Mouse (Mus musculus) forebrain, embryonic 12.5 days (tissue): ENCODE measurements around the gene Myo15b. TPM values are rescaled to one million over a fixed set of nuclear protein-coding genes. Genes with fewer than 3 reads are reported as not detected.
A peak's percentile ranks its signal among the peaks of the same experiment; 100 is the strongest.

ENCODE experiments used
- ATAC-seq: fragments of 200-750 bp; cut with Nextera tagmentation; 2 replicates; pipeline ENCODE4 v1.8.0; 2017; ENCODE audit warnings: moderate TSS enrichment; ENCODE audit not compliant: low FRiP score
- H3K27ac ChIP-seq: fragments of 300-500 bp; sonication (generic); 2 replicates; pipeline ENCODE4 v1.5.1; 2016; ENCODE audit warnings: mild to moderate bottlenecking
- H3K27me3 ChIP-seq: fragments of 300-500 bp; sonication (generic); 2 replicates; pipeline ENCODE4 v1.6.1; 2016; ENCODE audit warnings: mild to moderate bottlenecking
- H3K36me3 ChIP-seq: fragments of 300-500 bp; sonication (generic); replicated peaks from 2 replicates; pipeline ENCODE4 v1.6.1; 2016; ENCODE audit warnings: mild to moderate bottlenecking
- H3K4me1 ChIP-seq: fragments of 300-500 bp; sonication (generic); 2 replicates; pipeline ENCODE4 v1.6.1; 2016
- H3K4me2 ChIP-seq: fragments of 300-500 bp; sonication (generic); 2 replicates; pipeline ENCODE4 v1.6.1; 2016; ENCODE audit warnings: mild to moderate bottlenecking, moderate library complexity
- H3K4me3 ChIP-seq: fragments of 300-500 bp; sonication (generic); replicated peaks from 2 replicates; pipeline ENCODE4 v1.5.1; 2016; ENCODE audit warnings: mild to moderate bottlenecking
- H3K9ac ChIP-seq: fragments of 300-500 bp; sonication (generic); 2 replicates; pipeline ENCODE4 v1.6.1; 2016; ENCODE audit warnings: mild to moderate bottlenecking
- H3K9me3 ChIP-seq: fragments of 300-500 bp; sonication (generic); 2 replicates; pipeline ENCODE4 v1.6.1; 2016
- WGBS: fragments of 180-500 bp; shearing (Covaris S2); methylation state at CpG from one replicate; pipeline ENCODE4 v1.1.7; 2016; 5-methylcytosine and 5-hydroxymethylcytosine counted together
- polyA plus RNA-seq: library from polyadenylated mRNA; unstranded; fragments of >200 nt; fragmentation: Nextera tagmentation; extraction: Ambion mirVana; gene quantifications from 2 replicates; pipeline ENCODE4 v1.2.1, GENCODE M21; 2016

Gene Myo15b
- polyA plus RNA-seq, 1 experiment from 2014 or later: 0.17 TPM

- Histone ChIP-seq H3K4me2 (no peak overlapping the region), H3K4me1 (no peaks in the 10 kb centered on the region), H3K9ac (no peak overlapping the region), H3K4me3 (no peak overlapping the region), H3K9me3 (no peaks in the 10 kb centered on the region), H3K27ac (no peak overlapping the region), H3K27me3 (no peaks in the 10 kb centered on the region), H3K36me3 (peaks cover 52% of the 10 kb centered on the region)
- no peak for ATAC-seq
- WGBS: 87% methylated on average over 5 of the region's 5 CpGs
These were observed 60.4 kb downstream of the Myo15b start for GRCm38 (mm10) chr11:115918637-115919036.

- Histone ChIP-seq H3K4me1 (no peaks in the 10 kb centered on the region), H3K36me3 (peaks cover 52% of the 10 kb centered on the region)
- WGBS: 93% methylated on average over 5 of the region's 5 CpGs
These were observed 60.9 kb downstream of the Myo15b start for GRCm38 (mm10) chr11:115919073-115919472.

DNA sequence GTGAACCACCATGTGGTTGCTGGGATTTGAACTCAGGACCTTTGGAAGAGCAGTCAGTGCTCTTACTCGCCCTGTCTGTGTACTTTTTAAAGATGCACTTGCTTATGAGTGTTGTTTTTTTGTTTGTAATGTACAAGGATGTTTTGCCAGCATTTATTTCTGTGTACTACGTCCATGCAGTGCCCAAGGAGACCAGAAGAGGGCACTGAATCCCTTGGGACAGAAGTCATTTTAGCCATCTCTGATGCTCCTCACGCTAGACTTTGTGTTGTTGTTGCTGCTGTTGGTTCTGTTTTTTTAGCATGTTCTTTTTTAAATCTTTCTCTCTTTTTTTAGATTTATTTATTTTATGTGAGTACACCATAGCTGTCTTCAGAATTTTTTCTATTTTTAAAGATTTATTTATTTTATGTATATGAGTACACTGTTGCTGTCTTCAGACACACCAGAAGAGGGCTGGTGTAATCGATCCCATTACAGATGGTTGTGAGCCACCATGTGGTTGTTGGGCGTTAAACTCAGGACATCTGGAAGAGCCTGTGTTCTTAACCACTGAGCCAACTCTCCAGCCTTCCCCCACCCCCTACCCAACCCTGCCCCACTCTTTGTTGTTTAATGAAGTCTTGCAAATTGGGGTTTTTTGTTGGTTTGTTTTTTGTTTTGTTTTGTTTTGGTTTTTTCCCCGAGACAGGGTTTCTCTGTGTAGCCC lies 62.1 kb downstream of the Myo15b start:
- H3K36me3 ChIP-seq: peaks cover 52% of the 10 kb centered on the region
- H3K4me3 ChIP-seq: no peak overlapping the region
- H3K27ac ChIP-seq: no peak overlapping the region
- H3K27me3 ChIP-seq: no peaks in the 10 kb centered on the region
- no peak overlapping the region for H3K4me2 ChIP-seq
- H3K4me1 ChIP-seq: no peaks in the 10 kb centered on the region
- no peak for ATAC-seq
- no peak overlapping the region for H3K9ac ChIP-seq
- no peaks in the 10 kb centered on the region for H3K9me3 ChIP-seq
- whole genome bisulfite sequencing: 44% methylated on average over 6 of the region's 6 CpGs

More at GRCm38 (mm10) chr11:115919073-115919472, 60.9 kb downstream of the Myo15b start:
- Histone ChIP-seq H3K4me3 (no peak overlapping the region), H3K27me3 (no peaks in the 10 kb centered on the region), H3K9me3 (no peaks in the 10 kb centered on the region), H3K9ac (no peak overlapping the region), H3K4me2 (no peak overlapping the region), H3K27ac (no peak overlapping the region)
- ATAC-seq: no peak

GRCm38 (mm10) chr11:115921986-115922385 lies 63.8 kb downstream of the Myo15b start:
- WGBS: 96% methylated on average over 1 of the region's 1 CpGs

GRCm38 (mm10) chr11:115929031-115929430 lies 70.8 kb downstream of the Myo15b start:
- peaks cover 14% of the 10 kb centered on the region for H3K4me1 ChIP-seq
- 96% methylated on average over 8 of the region's 8 CpGs for WGBS
- ATAC-seq: no peak

More at GRCm38 (mm10) chr11:115921986-115922385, 63.8 kb downstream of the Myo15b start:
- ATAC-seq: no peak
- H3K4me3 ChIP-seq: no peak overlapping the region
- no peaks in the 10 kb centered on the region for H3K27me3 ChIP-seq
- no peaks in the 10 kb centered on the region for H3K9me3 ChIP-seq
- no peaks in the 10 kb centered on the region for H3K4me1 ChIP-seq
- H3K27ac ChIP-seq: no peak overlapping the region
- H3K36me3 ChIP-seq: peaks cover 41% of the 10 kb centered on the region
- no peak overlapping the region for H3K4me2 ChIP-seq
- H3K9ac ChIP-seq: no peak overlapping the region

DNA sequence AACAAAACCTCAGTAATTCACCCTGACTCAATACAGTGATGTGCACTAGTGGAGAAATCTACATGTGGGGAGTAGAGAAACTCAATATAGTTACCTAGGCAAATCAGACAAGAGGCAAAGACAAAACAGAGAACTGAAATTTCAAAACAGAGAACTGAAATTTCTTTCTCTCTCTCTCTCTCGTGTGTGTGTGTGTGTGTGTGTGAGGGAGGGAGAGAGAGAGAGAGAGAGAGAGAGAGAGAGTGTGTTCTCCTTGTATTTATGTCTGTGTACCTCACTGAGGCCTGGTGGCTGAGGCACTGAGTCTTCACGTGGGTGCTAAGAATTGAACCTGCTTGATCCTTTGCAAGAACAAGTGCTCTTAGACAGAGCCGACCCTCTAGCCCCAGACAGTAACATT lies 71.6 kb downstream of the Myo15b start:
- H3K9ac ChIP-seq: no peak overlapping the region
- H3K9me3 ChIP-seq: no peaks in the 10 kb centered on the region
- 64% methylated on average over 3 of the region's 3 CpGs for WGBS
- peaks cover 22% of the 10 kb centered on the region for H3K4me1 ChIP-seq
- no peaks in the 10 kb centered on the region for H3K27me3 ChIP-seq
- no peak overlapping the region for H3K4me3 ChIP-seq
- no peak for ATAC-seq
- peaks cover 29% of the 10 kb centered on the region for H3K36me3 ChIP-seq
- no peak overlapping the region for H3K4me2 ChIP-seq
- H3K27ac ChIP-seq: no peak overlapping the region

More at GRCm38 (mm10) chr11:115929031-115929430, 70.8 kb downstream of the Myo15b start:
- Histone ChIP-seq H3K9ac (no peak overlapping the region), H3K4me3 (no peak overlapping the region), H3K9me3 (no peaks in the 10 kb centered on the region), H3K27me3 (no peaks in the 10 kb centered on the region), H3K27ac (no peak overlapping the region), H3K4me2 (no peak overlapping the region), H3K36me3 (peaks cover 33% of the 10 kb centered on the region)

GRCm38 (mm10) chr11:115931235-115931634 lies 73.0 kb downstream of the Myo15b start:
- Histone ChIP-seq H3K27ac (no peak overlapping the region), H3K4me1 (peaks cover 28% of the 10 kb centered on the region), H3K9me3 (no peaks in the 10 kb centered on the region), H3K4me2 (no peak overlapping the region), H3K27me3 (no peaks in the 10 kb centered on the region), H3K9ac (no peak overlapping the region), H3K4me3 (no peak overlapping the region), H3K36me3 (peaks cover 38% of the 10 kb centered on the region)
- WGBS: 84% methylated on average over 3 of the region's 3 CpGs
- no peak for ATAC-seq

GRCm38 (mm10) chr11:115933108-115933746 lies 75.0 kb downstream of the Myo15b start, which contains the start of the genes Sap30bp and Recql5:
TSS of gene Sap30bp (plus strand) at chr11:115933282.
TSS of gene Recql5 (minus strand) at chr11:115933477.
- Histone ChIP-seq H3K4me3 (peak within 1 kb of the TSS; percentile 79), H3K27me3 (no peaks in the 10 kb centered on the region), H3K9ac (peak within 1 kb of the TSS; percentile 75), H3K4me2 (peak within 1 kb of the TSS; percentile 94), H3K4me1 (peaks cover 28% of the 10 kb centered on the region), H3K27ac (no peak within 1 kb of the TSS), H3K36me3 (peaks cover 43% of the 10 kb centered on the region), H3K9me3 (no peaks in the 10 kb centered on the region)
- under 1% methylated on average over 28 of the region's 28 CpGs for WGBS
- peak; percentile 99 for ATAC-seq

GRCm38 (mm10) chr11:115933747-115934110 lies 75.5 kb downstream of the Myo15b start:
- under 1% methylated on average over 16 of the region's 16 CpGs for WGBS

GRCm38 (mm10) chr11:115939690-115940329 lies 81.6 kb downstream of the Myo15b start:
- WGBS: 41% methylated on average over 6 of the region's 6 CpGs
- ATAC-seq: no peak
- Histone ChIP-seq H3K4me2 (no peak overlapping the region), H3K4me1 (peaks cover 6% of the 10 kb centered on the region), H3K27ac (no peak overlapping the region), H3K9ac (no peak overlapping the region), H3K9me3 (no peaks in the 10 kb centered on the region), H3K4me3 (no peak overlapping the region), H3K36me3 (peaks cover 89% of the 10 kb centered on the region), H3K27me3 (no peaks in the 10 kb centered on the region)

More at GRCm38 (mm10) chr11:115933747-115934110, 75.5 kb downstream of the Myo15b start:
- Histone ChIP-seq H3K9me3 (no peaks in the 10 kb centered on the region), H3K9ac (peak overlapping the region; percentile 75), H3K27ac (no peak overlapping the region), H3K36me3 (peaks cover 42% of the 10 kb centered on the region), H3K4me1 (peaks cover 28% of the 10 kb centered on the region), H3K4me3 (peak overlapping the region; percentile 79), H3K4me2 (peak overlapping the region; percentile 87), H3K27me3 (no peaks in the 10 kb centered on the region)
- peak; percentile 68; the same call in 1 of the 2 replicates for ATAC-seq

- 88% methylated on average over 7 of the region's 7 CpGs for WGBS
- no peak overlapping the region for H3K4me3 ChIP-seq
- ATAC-seq: no peak
- H3K9me3 ChIP-seq: no peaks in the 10 kb centered on the region
- H3K4me2 ChIP-seq: no peak overlapping the region
- H3K4me1 ChIP-seq: no peaks in the 10 kb centered on the region
- peaks cover 87% of the 10 kb centered on the region for H3K36me3 ChIP-seq
- H3K9ac ChIP-seq: no peak overlapping the region
- H3K27ac ChIP-seq: no peak overlapping the region
- H3K27me3 ChIP-seq: no peaks in the 10 kb centered on the region
These were observed 83.8 kb downstream of the Myo15b start for GRCm38 (mm10) chr11:115941980-115942379.
